Mouse (Mus musculus): ENCODE results near the gene Arpc5. TPM values are rescaled to one million over a fixed set of nuclear protein-coding genes. Genes with fewer than 3 reads are reported as not detected.

The Arpc5 gene
- total RNA-seq (2014; rRNA removed) (168 and 207 TPM in 2 replicates), polyA plus RNA-seq (2015; fragmentation: Nextera tagmentation; extraction: Ambion mirVana) (384 and 410 TPM in 2 replicates)

DNA sequence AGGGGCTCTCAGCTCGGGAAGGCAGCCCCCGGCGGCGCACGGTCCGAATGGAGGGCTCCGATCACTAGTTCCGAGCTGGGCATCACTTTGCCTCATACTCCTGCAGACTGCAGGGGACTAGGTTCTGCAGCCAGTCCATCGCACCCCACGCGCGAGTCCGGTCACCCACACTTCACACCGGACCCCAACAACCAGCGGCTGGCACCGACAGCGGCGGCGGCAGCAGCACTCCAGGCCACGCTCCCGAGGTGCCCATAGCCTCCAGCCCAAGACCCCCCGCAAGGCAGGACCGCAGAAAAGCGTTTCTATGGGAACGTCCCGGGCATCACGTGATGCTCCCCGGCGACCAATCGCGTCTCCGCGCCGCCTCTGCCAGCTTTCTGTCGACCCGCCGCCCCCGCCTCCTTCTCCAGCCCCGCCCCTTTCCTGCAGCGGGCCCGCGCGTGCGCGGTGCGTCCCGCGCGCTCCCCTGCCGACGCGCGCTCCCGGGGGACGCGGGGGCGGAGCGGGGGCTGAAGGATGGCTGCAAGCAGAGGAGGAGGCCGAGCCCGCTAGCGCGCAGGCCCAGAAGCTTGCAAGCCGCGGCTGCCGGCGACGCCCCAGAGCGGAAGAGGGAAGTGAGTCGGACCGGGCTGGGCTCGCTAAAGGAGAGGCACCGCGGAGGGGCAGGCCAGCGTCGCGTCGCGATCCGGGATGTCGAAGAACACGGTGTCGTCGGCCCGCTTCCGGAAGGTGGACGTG, at the start of gene Arpc5, which contains the start of gene Rgl1:
Arpc5 (plus strand) TSS at position 511 of the 741 bp plus-strand sequence.
Rgl1 (minus strand) TSS at position 320 of the 741 bp plus-strand sequence.
- TF ChIP-seq CTCF (IDR thresholded peaks at IDR 0.05) = no peak; the same call in 1 of the 2 replicates
- Histone ChIP-seq H3K9me3 (ENCODE audit: low read length) (no peaks in the 10 kb centered on the region), H3K36me3 (ENCODE audit: insufficient read depth, low read length) (peaks cover 10% of the 10 kb centered on the region), H3K4me3 (ENCODE audit: low read depth, low read length) (peak within 1 kb of the TSS; percentile 98), H3K27ac (ENCODE audit: low read depth, low read length) (peak within 1 kb of the TSS; percentile 86), H3K27me3 (ENCODE audit: insufficient read depth, low read length) (no peaks in the 10 kb centered on the region), H3K9ac (replicated peaks; ENCODE audit: low read length, poor library complexity, severe bottlenecking) (peak within 1 kb of the TSS; percentile 94), H3K4me1 (ENCODE audit: insufficient read depth, low read length) (no peaks in the 10 kb centered on the region), H3K4me2 (ENCODE audit: low read depth, low read length, poor library complexity, severe bottlenecking) (peak within 1 kb of the TSS; percentile 66)
- ATAC-seq (ENCODE audit: low FRiP score) = peak; percentile 95
- under 1% methylated on average over 62 of the region's 86 CpGs for whole genome bisulfite sequencing
- peak; percentile 97 for DNase-seq (ENCODE audit: low spot score)

DNA sequence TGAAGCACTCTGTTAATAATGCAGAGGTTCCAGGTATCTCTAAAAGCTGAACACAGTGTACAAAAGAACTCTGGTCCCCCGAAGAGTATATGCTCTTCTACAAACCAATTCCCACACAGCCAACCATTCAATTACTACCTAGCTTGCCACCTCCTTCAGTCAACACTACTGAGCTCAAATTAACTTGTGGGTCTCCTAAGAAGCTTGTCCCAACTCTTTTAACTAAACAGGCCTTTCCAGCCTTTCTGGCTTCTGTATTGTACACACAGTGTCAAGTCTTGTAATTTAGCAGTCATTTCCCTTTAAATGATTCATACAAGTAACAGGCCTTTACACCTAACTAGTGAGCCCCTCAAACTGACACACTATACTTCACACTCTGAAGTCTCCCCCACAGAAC, 49.0 kb upstream of the Arpc5 start:
- TF ChIP-seq CTCF (IDR thresholded peaks at IDR 0.05) = no peak
- H3K27me3 ChIP-seq (ENCODE audit: insufficient read depth, low read length) = no peaks in the 10 kb centered on the region
- 90% methylated on average over 1 of the region's 1 CpGs for WGBS
- H3K4me2 ChIP-seq (ENCODE audit: low read depth, low read length, poor library complexity, severe bottlenecking) = no peak overlapping the region
- no peak for DNase-seq (ENCODE audit: low spot score)
- H3K4me3 ChIP-seq (ENCODE audit: low read depth, low read length) = no peak overlapping the region
- no peaks in the 10 kb centered on the region for H3K9me3 ChIP-seq (ENCODE audit: low read length)
- no peaks in the 10 kb centered on the region for H3K36me3 ChIP-seq (ENCODE audit: insufficient read depth, low read length)
- no peak for ATAC-seq (ENCODE audit: low FRiP score)
- H3K9ac ChIP-seq (replicated peaks; ENCODE audit: low read length, poor library complexity, severe bottlenecking) = no peak overlapping the region
- H3K4me1 ChIP-seq (ENCODE audit: insufficient read depth, low read length) = no peaks in the 10 kb centered on the region
- no peak overlapping the region for H3K27ac ChIP-seq (ENCODE audit: low read depth, low read length)

DNA sequence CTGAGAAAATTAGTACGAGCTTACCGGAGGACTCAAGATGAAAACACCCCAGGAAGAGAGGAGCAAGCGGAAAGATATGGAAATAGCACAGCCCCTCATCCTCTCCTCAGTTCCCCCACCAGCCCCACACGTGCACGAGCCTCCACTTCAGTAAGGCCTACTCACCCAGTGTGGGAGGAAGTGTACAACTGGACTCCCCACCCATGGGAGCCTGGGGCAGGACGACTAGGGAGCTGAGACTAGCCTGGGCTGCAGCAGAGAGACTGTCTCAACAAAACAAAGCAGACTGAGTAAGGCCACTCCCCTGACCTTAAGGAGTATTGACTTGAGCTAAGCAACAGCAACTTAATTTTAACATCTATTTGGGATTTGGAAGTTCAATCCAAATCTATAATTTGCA, 48.1 kb upstream of the Arpc5 start:
- Histone ChIP-seq H3K9ac (replicated peaks; ENCODE audit: low read length, poor library complexity, severe bottlenecking) (no peak overlapping the region), H3K4me3 (ENCODE audit: low read depth, low read length) (no peak overlapping the region), H3K36me3 (ENCODE audit: insufficient read depth, low read length) (no peaks in the 10 kb centered on the region), H3K4me1 (ENCODE audit: insufficient read depth, low read length) (no peaks in the 10 kb centered on the region), H3K4me2 (ENCODE audit: low read depth, low read length, poor library complexity, severe bottlenecking) (no peak overlapping the region), H3K27me3 (ENCODE audit: insufficient read depth, low read length) (no peaks in the 10 kb centered on the region), H3K27ac (ENCODE audit: low read depth, low read length) (no peak overlapping the region), H3K9me3 (ENCODE audit: low read length) (no peaks in the 10 kb centered on the region)
- TF ChIP-seq CTCF (IDR thresholded peaks at IDR 0.05) = no peak
- 64% methylated on average over 6 of the region's 6 CpGs for WGBS
- no peak for ATAC-seq (ENCODE audit: low FRiP score)
- DNase-seq (ENCODE audit: low spot score) = no peak

DNA sequence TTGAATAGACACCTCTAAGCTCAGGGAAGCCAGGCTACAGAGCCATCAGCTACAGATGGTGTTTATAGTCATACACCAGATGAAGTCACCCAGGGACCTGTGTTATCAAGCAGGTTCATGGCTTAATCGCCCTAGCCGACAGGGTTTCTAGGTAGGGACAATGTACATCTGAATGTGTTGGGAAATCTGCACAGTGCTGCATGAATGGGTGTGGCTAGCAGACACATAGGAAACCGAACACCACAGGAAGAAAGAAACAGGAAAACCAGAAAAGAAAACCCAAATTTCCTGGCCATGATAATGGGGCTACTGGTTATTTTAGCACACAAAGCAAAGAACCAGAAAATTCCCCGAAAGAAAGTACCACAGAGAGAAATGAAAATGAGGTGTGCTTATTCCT, 45.4 kb upstream of the Arpc5 start:
- H3K4me3 ChIP-seq (ENCODE audit: low read depth, low read length) = no peak overlapping the region
- H3K27ac ChIP-seq (ENCODE audit: low read depth, low read length) = no peak overlapping the region
- ATAC-seq (ENCODE audit: low FRiP score) (no peak), DNase-seq (ENCODE audit: low spot score) (no peak)
- H3K9ac ChIP-seq (replicated peaks; ENCODE audit: low read length, poor library complexity, severe bottlenecking) = no peak overlapping the region
- H3K4me1 ChIP-seq (ENCODE audit: insufficient read depth, low read length) = no peaks in the 10 kb centered on the region
- no peak overlapping the region for H3K4me2 ChIP-seq (ENCODE audit: low read depth, low read length, poor library complexity, severe bottlenecking)
- WGBS = 88% methylated on average over 4 of the region's 4 CpGs
- H3K9me3 ChIP-seq (ENCODE audit: low read length) = no peaks in the 10 kb centered on the region
- TF ChIP-seq CTCF (IDR thresholded peaks at IDR 0.05) = no peak
- no peaks in the 10 kb centered on the region for H3K27me3 ChIP-seq (ENCODE audit: insufficient read depth, low read length)
- H3K36me3 ChIP-seq (ENCODE audit: insufficient read depth, low read length) = no peaks in the 10 kb centered on the region

DNA sequence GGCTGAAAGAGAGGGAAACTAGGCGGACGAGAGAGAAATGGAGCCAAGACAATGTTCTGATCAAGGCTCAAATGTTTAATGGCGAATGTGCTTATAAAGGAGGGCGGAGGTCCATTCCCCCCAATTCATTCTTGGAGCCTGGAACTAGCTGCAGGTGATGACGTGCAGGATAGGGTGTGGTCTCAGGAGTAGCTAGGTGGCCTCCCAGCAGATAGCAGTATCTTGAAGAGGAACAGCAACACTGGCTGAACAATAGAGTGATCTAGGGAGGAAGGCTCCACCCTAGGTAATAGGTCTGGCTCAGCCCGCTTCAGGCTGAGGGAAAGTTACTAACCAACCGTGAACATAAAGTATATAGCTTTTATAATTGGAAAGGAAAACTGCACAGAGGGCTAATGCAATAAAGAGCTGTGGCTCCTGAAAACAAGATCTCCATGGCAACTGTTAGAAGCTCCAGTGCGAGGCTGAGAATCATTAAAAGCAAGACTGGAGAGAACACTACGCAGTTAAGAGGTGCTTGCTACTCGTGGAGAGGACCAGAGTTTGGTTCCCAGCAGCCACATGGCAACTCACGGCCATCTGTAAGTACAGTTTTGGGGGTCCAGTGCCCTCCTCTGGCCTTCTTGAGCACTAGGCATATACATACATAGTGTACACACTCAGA, 44.7 kb upstream of the Arpc5 start:
- WGBS = 80% methylated on average over 11 of the region's 11 CpGs
- no peaks in the 10 kb centered on the region for H3K4me1 ChIP-seq (ENCODE audit: insufficient read depth, low read length)
- H3K9me3 ChIP-seq (ENCODE audit: low read length) = no peaks in the 10 kb centered on the region
- no peak overlapping the region for H3K4me2 ChIP-seq (ENCODE audit: low read depth, low read length, poor library complexity, severe bottlenecking)
- ATAC-seq (ENCODE audit: low FRiP score) (no peak), DNase-seq (ENCODE audit: low spot score) (peak; percentile 23)
- no peak overlapping the region for H3K9ac ChIP-seq (replicated peaks; ENCODE audit: low read length, poor library complexity, severe bottlenecking)
- no peak overlapping the region for H3K4me3 ChIP-seq (ENCODE audit: low read depth, low read length)
- no peak overlapping the region for H3K27ac ChIP-seq (ENCODE audit: low read depth, low read length)
- no peaks in the 10 kb centered on the region for H3K27me3 ChIP-seq (ENCODE audit: insufficient read depth, low read length)
- TF ChIP-seq CTCF (IDR thresholded peaks at IDR 0.05) = no peak
- no peaks in the 10 kb centered on the region for H3K36me3 ChIP-seq (ENCODE audit: insufficient read depth, low read length)

DNA sequence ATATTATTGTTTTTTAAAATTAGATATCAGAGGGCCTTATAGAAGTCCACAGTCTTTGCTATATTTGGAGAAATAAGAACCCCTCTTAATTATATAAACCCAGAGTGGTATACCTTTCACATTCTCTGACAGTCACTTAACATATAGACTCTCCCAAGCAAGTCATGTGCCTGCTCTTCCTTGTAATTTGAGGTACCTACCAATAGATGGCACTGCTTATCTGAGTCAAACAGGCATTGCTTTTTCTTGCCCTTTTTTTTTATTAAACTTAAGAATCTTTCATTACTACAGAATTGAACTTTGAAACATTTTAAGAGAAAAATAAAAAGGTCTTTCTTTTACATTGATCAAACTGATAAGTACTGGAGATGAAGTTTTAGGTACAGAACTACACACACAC, 42.1 kb upstream of the Arpc5 start:
- ATAC-seq (ENCODE audit: low FRiP score) = no peak
- H3K9ac ChIP-seq (replicated peaks; ENCODE audit: low read length, poor library complexity, severe bottlenecking) = no peak overlapping the region
- DNase-seq (ENCODE audit: low spot score) = no peak
- no peak for TF ChIP-seq CTCF (IDR thresholded peaks at IDR 0.05)
- H3K36me3 ChIP-seq (ENCODE audit: insufficient read depth, low read length) = no peaks in the 10 kb centered on the region
- no peaks in the 10 kb centered on the region for H3K9me3 ChIP-seq (ENCODE audit: low read length)
- no peaks in the 10 kb centered on the region for H3K27me3 ChIP-seq (ENCODE audit: insufficient read depth, low read length)
- no peak overlapping the region for H3K4me3 ChIP-seq (ENCODE audit: low read depth, low read length)
- H3K4me1 ChIP-seq (ENCODE audit: insufficient read depth, low read length) = no peaks in the 10 kb centered on the region
- no peak overlapping the region for H3K4me2 ChIP-seq (ENCODE audit: low read depth, low read length, poor library complexity, severe bottlenecking)
- no peak overlapping the region for H3K27ac ChIP-seq (ENCODE audit: low read depth, low read length)

Measured in midbrain, postnatal 0 days (tissue).